In the genomic region with DNA sequence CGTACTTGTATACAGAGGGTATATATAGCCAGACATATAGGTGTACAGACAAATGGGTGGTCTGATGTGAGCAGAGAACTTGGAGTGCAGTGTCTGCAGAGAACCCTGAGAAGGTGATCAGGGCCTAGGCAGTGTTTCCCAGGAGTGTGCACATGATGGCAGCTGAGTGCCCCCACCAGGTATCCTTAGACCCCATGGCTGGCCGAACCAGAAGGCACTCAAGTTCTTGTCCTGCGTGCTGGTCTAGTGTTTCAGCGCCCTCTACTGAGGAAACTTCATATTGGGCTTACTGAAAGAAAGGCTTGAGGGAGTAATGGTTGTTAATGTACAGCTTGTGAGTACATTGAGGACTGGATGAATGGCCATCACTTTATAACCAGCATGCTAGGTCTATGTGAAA, we compare ENCODE assay signal across 9 mouse cellular contexts. TPM values are rescaled to one million over a fixed set of nuclear protein-coding genes. Genes with fewer than 3 reads are reported as not detected.
DNase-seq lines count a peak whose midpoint lies in the region; ATAC-seq and TF ChIP-seq lines count a peak whose summit lies in the region.
"Had no signal": no experiment of that assay in that cellular context is flagged by ENCODE, and none has a peak within 500 bp of the region (broad histone marks: within the 10 kb centered on the region; RNA-seq: fewer than 3 reads in every experiment).

No protein-coding gene starts in this region.

- peak; percentile 43; the same call in 1 of the 2 replicates for TF ChIP-seq CTCF in bone marrow, adult 2 months (IDR thresholded peaks at IDR 0.05; ENCODE audit: control insufficient read depth, insufficient read depth, low read length)
- peak; percentile 75 for TF ChIP-seq CTCF in liver, postnatal 0 days (IDR thresholded peaks at IDR 0.05; ENCODE audit: low read depth)

- H3K9me3 ChIP-seq in heart, embryonic 10.5 days, result no peaks in the 10 kb centered on the region
- H3K9me3 ChIP-seq in liver, postnatal 0 days (ENCODE audit: low read length), result no peaks in the 10 kb centered on the region
- H3K9me3 ChIP-seq: limb, embryonic 15.5 days had no signal

- DNase-seq in heart, postnatal 10 days, result peak; percentile 58 to 72
- no peak for DNase-seq in heart, embryonic 10.5 days (ENCODE audit: low spot score)
- peak; percentile 74 for DNase-seq in CD4-positive, CD25-positive, alpha-beta regulatory T cell, adult 2 months (ENCODE audit: low read depth, low spot score)
- peak; percentile 56 for DNase-seq in forelimb bud, embryonic 11.5 days (ENCODE audit: low read depth, low spot score)
- DNase-seq in liver, postnatal 0 days, result no peak
- DNase-seq in retina, postnatal 1 day, result peak; percentile 81
- DNase-seq in gastrocnemius, adult 8-10 months (ENCODE audit: low spot score in 2 of 2), result no peak

- H3K27me3 ChIP-seq in heart, embryonic 10.5 days (ENCODE audit: insufficient read depth, poor library complexity, severe bottlenecking), result no peaks in the 10 kb centered on the region
- H3K27me3 ChIP-seq in liver, postnatal 0 days (ENCODE audit: insufficient read depth, low read length), result no peaks in the 10 kb centered on the region
- H3K27me3 ChIP-seq: limb, embryonic 15.5 days had no signal

- TF ChIP-seq EP300 in liver, postnatal 0 days (IDR thresholded peaks at IDR 0.05; ENCODE audit: low read depth), result no peak

- H3K4me3 ChIP-seq in heart, embryonic 10.5 days, result no peak overlapping the region
- no peak overlapping the region for H3K4me3 ChIP-seq in bone marrow, adult 2 months (replicated peaks; ENCODE audit: control insufficient read depth, low read depth, low read length)
- H3K4me3 ChIP-seq in liver, postnatal 0 days (ENCODE audit: low read depth, low read length), result no peak overlapping the region
- H3K4me3 ChIP-seq: limb, embryonic 15.5 days had no signal

- H3K36me3 ChIP-seq in heart, embryonic 10.5 days, result peaks cover 17% of the 10 kb centered on the region
- peaks cover 15% of the 10 kb centered on the region for H3K36me3 ChIP-seq in liver, postnatal 0 days (replicated peaks; ENCODE audit: insufficient read depth, low read length)

- H3K4me1 ChIP-seq in heart, embryonic 10.5 days, result no peaks in the 10 kb centered on the region; the same call in 1 of the 2 replicates
- no peaks in the 10 kb centered on the region for H3K4me1 ChIP-seq in bone marrow, adult 2 months (ENCODE audit: control insufficient read depth, insufficient read depth, low read length)
- no peaks in the 10 kb centered on the region for H3K4me1 ChIP-seq in liver, postnatal 0 days (ENCODE audit: insufficient read depth)
- H3K4me1 ChIP-seq: limb, embryonic 15.5 days had no signal

- no peak overlapping the region for H3K4me2 ChIP-seq in liver, postnatal 0 days (ENCODE audit: low read depth, low read length)
- H3K4me2 ChIP-seq: limb, embryonic 15.5 days had no signal

- intact Hi-C loops in heart, postnatal 10 days (cut with DNase I), result loop anchor here (5.0 kb wide), 1 partner anchor 94 kb away; no protein-coding TSS in a partner anchor

- H3K9ac ChIP-seq in liver, postnatal 0 days (replicated peaks), result no peak overlapping the region
- H3K9ac ChIP-seq: limb, embryonic 15.5 days had no signal

- 25% methylated on average over 4 of the region's 4 CpGs for WGBS in heart, embryonic 10.5 days
- 20% methylated on average over 4 of the region's 4 CpGs for WGBS in bone marrow, adult 2 months
- WGBS in liver, postnatal 0 days (ENCODE audit: insufficient replicate concordance), result 20% methylated on average over 4 of the region's 4 CpGs

- no peak for TF ChIP-seq POLR2A in bone marrow, adult 2 months (IDR thresholded peaks at IDR 0.05; ENCODE audit: borderline replicate concordance, control insufficient read depth, low read depth, low read length)

- no peak overlapping the region for H3K27ac ChIP-seq in heart, embryonic 10.5 days
- no peak overlapping the region for H3K27ac ChIP-seq in bone marrow, adult 2 months (ENCODE audit: control insufficient read depth, insufficient read depth, low read depth, low read length, poor library complexity)
- no peak overlapping the region for H3K27ac ChIP-seq in liver, postnatal 0 days (ENCODE audit: low read depth)
- H3K27ac ChIP-seq: limb, embryonic 15.5 days had no signal

- ATAC-seq in liver, postnatal 0 days, result no peak

RNA-seq across cellular contexts. Expression of a gene that starts 8.7 kb away (rescaled TPM):
- 1 to 10 TPM; 5.0 to 6.2 TPM for total RNA-seq in heart, postnatal 10 days (2021)
- 8.2 and 13.6 TPM in 2 replicates for polyA plus RNA-seq in heart, embryonic 10.5 days (2016; fragmentation: Nextera tagmentation; extraction: Ambion mirVana)
- polyA plus RNA-seq in bone marrow, adult 2 months (2011; ENCODE audit: insufficient read depth, insufficient read length, low replicate concordance, missing spikeins), result 6.1 and 8.5 TPM in 2 replicates
- polyA plus RNA-seq in liver, postnatal 0 days (2015; fragmentation: Nextera tagmentation; extraction: Ambion mirVana), result 3.8 TPM in 2 replicates
- 1 to 10 TPM; 3.7 to 6.2 (median 3.8) TPM for total RNA-seq in gastrocnemius, adult 8-10 months (2022)

RNA-seq across cellular contexts. Expression of a gene that starts 9.0 kb away (rescaled TPM):
- total RNA-seq in heart, postnatal 10 days (2021), result 10 to 100 TPM; 30.9 to 32.6 TPM
- polyA plus RNA-seq in heart, embryonic 10.5 days (2016; fragmentation: Nextera tagmentation; extraction: Ambion mirVana), result 84.5 and 91.1 TPM in 2 replicates
- 166 and 195 TPM in 2 replicates for polyA plus RNA-seq in bone marrow, adult 2 months (2011; ENCODE audit: insufficient read depth, insufficient read length, low replicate concordance, missing spikeins)
- 19.4 and 22.8 TPM in 2 replicates for polyA plus RNA-seq in liver, postnatal 0 days (2015; fragmentation: Nextera tagmentation; extraction: Ambion mirVana)
- total RNA-seq in gastrocnemius, adult 8-10 months (2022), result 10 to 100 TPM; 13.2 to 20.5 (median 18.2) TPM

RNA-seq across cellular contexts. Expression of a gene that starts 16.9 kb away (rescaled TPM):
- total RNA-seq in heart, postnatal 10 days (2021), result 10 to 100 TPM; 76.0 to 76.1 TPM
- polyA plus RNA-seq in heart, embryonic 10.5 days (2016; fragmentation: Nextera tagmentation; extraction: Ambion mirVana), result 73.3 and 85.5 TPM in 2 replicates
- 25.6 and 33.1 TPM in 2 replicates for polyA plus RNA-seq in bone marrow, adult 2 months (2011; ENCODE audit: insufficient read depth, insufficient read length, low replicate concordance, missing spikeins)
- 18.4 and 18.7 TPM in 2 replicates for polyA plus RNA-seq in liver, postnatal 0 days (2015; fragmentation: Nextera tagmentation; extraction: Ambion mirVana)
- 10 to 100 TPM; 12.2 to 18.8 (median 14.5) TPM for total RNA-seq in gastrocnemius, adult 8-10 months (2022)

RNA-seq across cellular contexts. Expression of a gene that starts 26.9 kb away (rescaled TPM):
- not detected for total RNA-seq in heart, postnatal 10 days (2021)
- polyA plus RNA-seq in heart, embryonic 10.5 days (2016; fragmentation: Nextera tagmentation; extraction: Ambion mirVana), result not detected in 2 replicates
- not detected in 2 replicates for polyA plus RNA-seq in bone marrow, adult 2 months (2011; ENCODE audit: insufficient read depth, insufficient read length, low replicate concordance, missing spikeins)
- polyA plus RNA-seq in liver, postnatal 0 days (2015; fragmentation: Nextera tagmentation; extraction: Ambion mirVana), result not detected in 2 replicates
- not detected for total RNA-seq in gastrocnemius, adult 8-10 months (2022)

RNA-seq across cellular contexts. Expression of a gene that starts 28.1 kb away (rescaled TPM):
- total RNA-seq in heart, postnatal 10 days (2021), result not detected
- polyA plus RNA-seq in heart, embryonic 10.5 days (2016; fragmentation: Nextera tagmentation; extraction: Ambion mirVana), result 0.28 TPM in 1 of 2 replicates, not detected in the other
- not detected in 2 replicates for polyA plus RNA-seq in bone marrow, adult 2 months (2011; ENCODE audit: insufficient read depth, insufficient read length, low replicate concordance, missing spikeins)
- not detected in 2 replicates for polyA plus RNA-seq in liver, postnatal 0 days (2015; fragmentation: Nextera tagmentation; extraction: Ambion mirVana)
- not detected for total RNA-seq in gastrocnemius, adult 8-10 months (2022)
- polyA plus RNA-seq: limb, embryonic 15.5 days had no signal

Comparison
In these comparisons a context has a peak if more than half of its experiments do, and no peak if none do; other contexts are left out.
1. DNase-seq: peak in heart, postnatal 10 days (2 of 2), CD4-positive, CD25-positive, alpha-beta regulatory T cell, adult 2 months (single experiment), forelimb bud, embryonic 11.5 days (single experiment) and retina, postnatal 1 day (single experiment); none in heart, embryonic 10.5 days (single experiment), liver, postnatal 0 days (single experiment) and gastrocnemius, adult 8-10 months (0 of 2).